12 mouse cellular contexts compared by ENCODE assay signal in the genomic region with DNA sequence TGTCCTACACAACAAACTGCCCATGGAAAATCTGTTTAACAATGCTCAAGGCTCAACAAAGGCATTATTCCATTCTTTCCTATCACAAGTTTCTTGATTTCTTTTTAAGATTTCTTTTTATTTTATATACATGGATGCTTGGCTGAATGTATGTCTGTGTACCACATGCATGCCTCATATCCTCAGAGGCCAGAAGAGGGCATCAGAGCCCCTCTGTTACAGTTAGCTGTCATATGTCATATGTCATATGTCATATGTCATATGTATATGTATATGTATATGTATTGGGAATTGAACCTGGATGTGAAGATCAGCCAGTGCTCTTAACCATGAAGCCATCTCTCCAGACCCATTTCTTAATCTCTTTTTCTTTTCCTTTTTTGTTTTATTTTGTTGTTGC. TPM values are rescaled to one million over a fixed set of nuclear protein-coding genes. Genes with fewer than 3 reads are reported as not detected.
DNase-seq lines count a peak whose midpoint lies in the region; TF ChIP-seq lines count a peak whose summit lies in the region.
"Had no signal": no experiment of that assay in that cellular context is flagged by ENCODE, and none has a peak within 500 bp of the region (broad histone marks: within the 10 kb centered on the region; RNA-seq: fewer than 3 reads in every experiment).

No protein-coding gene starts in this region.

- H3K27ac ChIP-seq in left cerebral cortex, adult 2 months, result no peak overlapping the region
- H3K27ac ChIP-seq: embryonic facial prominence, embryonic 12.5 days; heart, embryonic 13.5 days; stomach, embryonic 15.5 days had no signal

- TF ChIP-seq CTCF in left cerebral cortex, adult 2 months (IDR thresholded peaks at IDR 0.05), result peak; percentile 29

- intact Hi-C loops in left cerebral cortex, adult 2 months (cut with DNase I), result no loop called here
- intact Hi-C loops in left cerebral cortex, postnatal 25 days (cut with DNase I), result no loop called here

- no peak for DNase-seq in left cerebral cortex, adult 2 months (ENCODE audit: extremely low spot score in 1 of 2, low spot score in 2 of 2)
- DNase-seq in left cerebral cortex, postnatal 25 days (ENCODE audit: low spot score in 2 of 2), result no peak
- peak; percentile 36 for DNase-seq in thymus, postnatal 25 days
- no peak for DNase-seq in thymus, postnatal 0 days (ENCODE audit: low spot score)
- DNase-seq in induced T-regulatory cell, adult 2 months (ENCODE audit: low read depth), result peak; percentile 70
- DNase-seq in layer of hippocampus, postnatal 14 days (ENCODE audit: low spot score in 2 of 2), result no peak
- DNase-seq in frontal cortex, postnatal 14 days (ENCODE audit: low spot score in 2 of 2), result no peak
- DNase-seq: adrenal gland, postnatal 14 days; cerebellum, adult 11 months had no signal

- no peak overlapping the region for H3K4me3 ChIP-seq in left cerebral cortex, adult 2 months
- H3K4me3 ChIP-seq: embryonic facial prominence, embryonic 12.5 days; heart, embryonic 13.5 days; stomach, embryonic 15.5 days had no signal

RNA-seq across cellular contexts. Expression of a gene that starts 4.9 kb away (rescaled TPM):
- 10 to 100 TPM; 34.7 to 35.3 TPM for total RNA-seq in left cerebral cortex, adult 2 months (2021)
- total RNA-seq in left cerebral cortex, postnatal 25 days (2021), result 10 to 100 TPM; 26.3 to 27.7 TPM
- 9.8 and 12.5 TPM in 2 replicates for polyA plus RNA-seq in thymus, postnatal 0 days (2015; fragmentation: Nextera tagmentation; extraction: Ambion mirVana)
- 10 to 100 TPM; 28.1 to 28.9 TPM for total RNA-seq in layer of hippocampus, postnatal 14 days (2021)

RNA-seq across cellular contexts. Expression of a gene that starts 10.5 kb away (rescaled TPM):
- total RNA-seq in left cerebral cortex, adult 2 months (2021), result 10 to 100 TPM; 16.8 to 17.3 TPM
- total RNA-seq in left cerebral cortex, postnatal 25 days (2021), result 10 to 100 TPM; 13.1 to 13.3 TPM
- polyA plus RNA-seq in thymus, postnatal 0 days (2015; fragmentation: Nextera tagmentation; extraction: Ambion mirVana), result 16.4 and 17.7 TPM in 2 replicates
- total RNA-seq in layer of hippocampus, postnatal 14 days (2021), result 10 to 100 TPM; 14.6 to 14.9 TPM

RNA-seq across cellular contexts. Expression of a gene that starts 22.5 kb away (rescaled TPM):
- total RNA-seq in left cerebral cortex, adult 2 months (2021), result 1 to 10 TPM; 8.3 to 9.3 TPM
- 1 to 10 TPM; 5.9 to 7.6 TPM for total RNA-seq in left cerebral cortex, postnatal 25 days (2021)
- 1.2 TPM in 2 replicates for polyA plus RNA-seq in thymus, postnatal 0 days (2015; fragmentation: Nextera tagmentation; extraction: Ambion mirVana)
- 1 to 10 TPM; 3.5 to 5.4 TPM for total RNA-seq in layer of hippocampus, postnatal 14 days (2021)

RNA-seq across cellular contexts. Expression of a gene that starts 29.1 kb away (rescaled TPM):
- total RNA-seq in left cerebral cortex, adult 2 months (2021), result 10 to 100 TPM; 21.1 to 21.3 TPM
- 10 to 100 TPM; 18.9 to 20.6 TPM for total RNA-seq in left cerebral cortex, postnatal 25 days (2021)
- polyA plus RNA-seq in thymus, postnatal 0 days (2015; fragmentation: Nextera tagmentation; extraction: Ambion mirVana), result 17.1 and 18.1 TPM in 2 replicates
- 10 to 100 TPM; 20.8 to 20.9 TPM for total RNA-seq in layer of hippocampus, postnatal 14 days (2021)

RNA-seq across cellular contexts. Expression of a gene that starts 31.4 kb away (rescaled TPM):
- 10 to 100 TPM; 61.8 to 63.5 TPM for total RNA-seq in left cerebral cortex, adult 2 months (2021)
- total RNA-seq in left cerebral cortex, postnatal 25 days (2021), result 10 to 100 TPM; 47.1 to 51.1 TPM
- 4.9 and 5.6 TPM in 2 replicates for polyA plus RNA-seq in thymus, postnatal 0 days (2015; fragmentation: Nextera tagmentation; extraction: Ambion mirVana)
- total RNA-seq in layer of hippocampus, postnatal 14 days (2021), result 10 to 100 TPM; 23.2 to 24.9 TPM

Comparison
In these comparisons a context has a peak if more than half of its experiments do, and no peak if none do; other contexts are left out.
1. DNase-seq: peak in thymus, postnatal 25 days (single experiment) and induced T-regulatory cell, adult 2 months (single experiment); none in left cerebral cortex, adult 2 months (0 of 2), left cerebral cortex, postnatal 25 days (0 of 2), thymus, postnatal 0 days (single experiment), layer of hippocampus, postnatal 14 days (0 of 2) and frontal cortex, postnatal 14 days (0 of 2).